Mouse (Mus musculus) heart, embryonic 11.5 days (tissue): ENCODE measurements around the gene Tspo. TPM values are rescaled to one million over a fixed set of nuclear protein-coding genes. Genes with fewer than 3 reads are reported as not detected.

Experiments
- ATAC-seq: fragments of 200-750 bp; cut with Nextera tagmentation; replicated peaks from 2 replicates; pipeline ENCODE4 v1.8.0; 2017; ENCODE audit warnings: moderate library complexity; ENCODE audit not compliant: insufficient number of reproducible peaks, low FRiP score, low TSS enrichment
- H3K27ac ChIP-seq: fragments of 300-500 bp; sonication (generic); 2 replicates; pipeline ENCODE4 v1.5.1; 2014; ENCODE audit warnings: mild to moderate bottlenecking, low read depth, low read length
- H3K27me3 ChIP-seq: fragments of 300-500 bp; sonication (generic); 2 replicates; pipeline ENCODE4 v1.6.1; 2014; ENCODE audit warnings: mild to moderate bottlenecking, low read length, mixed read lengths; ENCODE audit not compliant: control insufficient read depth, insufficient read depth
- H3K36me3 ChIP-seq: fragments of 300-500 bp; sonication (generic); 2 replicates; pipeline ENCODE4 v1.6.1; 2014; ENCODE audit warnings: mild to moderate bottlenecking, low read length, moderate library complexity, mixed read lengths; ENCODE audit not compliant: control insufficient read depth, insufficient read depth
- H3K4me1 ChIP-seq: fragments of 300-500 bp; sonication (generic); 2 replicates; pipeline ENCODE4 v1.6.1; 2014; ENCODE audit warnings: low read length; ENCODE audit not compliant: control insufficient read depth, insufficient read depth
- H3K4me2 ChIP-seq: fragments of 300-500 bp; sonication (generic); 2 replicates; pipeline ENCODE4 v1.6.1; 2014; ENCODE audit warnings: mild to moderate bottlenecking, moderate library complexity
- H3K4me3 ChIP-seq: fragments of 300-500 bp; sonication (generic); 2 replicates; pipeline ENCODE4 v1.5.1; 2014; ENCODE audit warnings: low read depth, low read length
- H3K9ac ChIP-seq: fragments of 300-500 bp; sonication (generic); 2 replicates; pipeline ENCODE4 v1.6.1; 2014; ENCODE audit warnings: mild to moderate bottlenecking, low read depth, low read length, moderate library complexity
- H3K9me3 ChIP-seq: fragments of 300-500 bp; sonication (generic); replicated peaks from 2 replicates; pipeline ENCODE4 v1.6.1; 2016; ENCODE audit warnings: low read length; ENCODE audit not compliant: control insufficient read depth
- WGBS: fragments of 180-500 bp; shearing (Covaris S2); extraction: QIAGEN DNeasy Blood & Tissue Kit; methylation state at CpG from one replicate; pipeline ENCODE4 v1.1.7; 2014; ENCODE audit not compliant: insufficient replicate concordance; 5-methylcytosine and 5-hydroxymethylcytosine counted together
- polyA plus RNA-seq: library from polyadenylated mRNA; unstranded; fragments of >200 nt; fragmentation: Nextera tagmentation; extraction: Ambion mirVana; gene quantifications from 2 replicates; pipeline ENCODE4 v1.2.1, GENCODE M21; 2014

The Tspo gene
- polyA plus RNA-seq, 1 experiment from 2014 or later = 136 TPM

DNA sequence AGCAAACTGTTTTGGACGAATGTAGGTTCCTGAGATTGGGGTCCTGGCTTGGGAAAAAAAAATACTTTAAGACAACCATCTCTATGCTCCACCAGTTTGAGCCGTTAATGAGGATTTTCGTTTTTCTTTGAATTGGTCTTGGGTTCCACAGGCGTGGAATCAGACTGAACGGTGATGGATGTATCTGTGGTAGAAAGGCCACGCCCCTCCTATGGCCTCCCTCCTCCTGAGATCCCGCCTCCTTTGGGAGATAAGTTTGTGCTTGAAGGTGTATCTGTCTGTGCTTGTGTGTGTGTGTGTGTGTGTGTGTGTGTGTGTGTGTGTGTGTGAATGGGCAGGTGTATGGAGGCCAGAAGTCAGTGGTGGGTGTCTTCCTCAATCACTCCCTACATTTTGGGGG, 30.8 kb upstream of the Tspo start:
- Histone ChIP-seq H3K27me3 (peaks cover 2% of the 10 kb centered on the region; the same call in 1 of the 2 replicates), H3K9ac (no peak overlapping the region), H3K36me3 (0 out of 2 replicates have a peak, but pooled peaks cover 3% of the 10 kb centered on the region), H3K4me3 (no peak overlapping the region), H3K4me2 (no peak overlapping the region), H3K9me3 (no peaks in the 10 kb centered on the region), H3K27ac (no peak overlapping the region), H3K4me1 (peaks cover 46% of the 10 kb centered on the region)
- no peak for ATAC-seq
- 69% methylated on average over 7 of the region's 7 CpGs for WGBS

DNA sequence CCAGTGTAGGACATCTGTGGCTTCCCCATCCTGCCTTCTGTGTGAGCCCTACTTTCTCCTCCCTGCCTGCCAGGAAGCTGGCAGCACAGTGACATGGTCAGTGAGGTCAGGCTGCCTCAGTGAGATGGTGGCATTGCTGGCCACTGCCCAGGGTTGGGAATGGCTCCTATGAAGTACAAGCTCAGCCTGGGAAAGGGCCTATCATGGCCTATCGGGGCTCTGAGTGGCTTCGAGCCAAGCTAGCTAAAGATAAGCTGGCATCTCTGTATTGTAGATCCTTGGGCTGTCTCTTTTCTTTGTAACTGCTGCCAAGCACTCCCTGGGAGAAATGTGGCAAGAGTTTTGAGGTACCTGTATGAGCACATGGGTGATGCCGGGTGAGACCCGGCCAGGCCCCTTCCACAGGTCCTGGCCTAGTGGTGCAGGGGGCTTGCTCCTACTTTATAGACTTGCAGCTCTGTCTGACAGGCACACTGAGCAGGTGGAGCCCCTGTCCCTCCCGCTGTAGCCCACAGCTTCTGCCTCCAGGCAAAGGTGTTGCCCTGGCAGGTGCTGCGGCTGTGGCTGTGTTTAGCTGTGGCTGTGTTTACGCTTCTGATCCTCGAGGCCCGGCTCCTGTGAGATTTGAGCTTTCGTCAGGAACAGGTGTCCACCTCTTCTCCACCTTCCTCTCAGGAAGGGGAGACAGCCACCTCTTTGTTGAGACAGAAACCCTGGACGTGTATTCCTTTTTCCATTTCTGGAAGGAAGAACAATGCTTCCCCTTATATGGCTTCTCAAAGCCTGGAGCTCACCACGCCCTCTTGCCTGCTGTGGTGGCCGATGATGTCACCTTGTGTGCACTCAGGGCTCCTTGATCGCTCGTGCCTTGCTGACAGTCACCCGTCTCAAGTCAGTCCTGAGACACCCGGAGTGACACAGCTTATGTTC, 28.2 kb upstream of the Tspo start:
- no peak for ATAC-seq
- WGBS = 47% methylated on average over 17 of the region's 17 CpGs

DNA sequence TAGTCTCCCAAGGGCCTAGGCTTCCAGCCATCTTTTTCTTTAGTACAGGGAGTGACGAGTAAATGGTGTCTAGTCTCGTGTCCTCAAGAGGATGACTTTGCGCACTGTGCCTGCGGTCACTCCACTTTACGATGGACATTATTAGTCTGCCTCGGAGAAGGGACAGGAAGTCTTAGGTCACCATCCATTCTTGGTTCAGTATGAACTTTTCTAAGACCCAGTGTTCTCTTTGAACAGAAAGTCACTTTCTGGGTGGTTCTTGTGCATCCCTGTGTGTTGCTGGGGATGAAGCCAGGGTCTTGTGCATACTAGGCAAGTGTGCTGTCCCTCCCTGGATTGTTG, 27.5 kb upstream of the Tspo start:
- Histone ChIP-seq H3K36me3 (0 out of 2 replicates have a peak, but pooled peaks cover 3% of the 10 kb centered on the region), H3K9ac (peak overlapping the region; percentile 61; the same call in 1 of the 2 replicates), H3K27me3 (no peaks in the 10 kb centered on the region), H3K9me3 (no peaks in the 10 kb centered on the region), H3K4me1 (peaks cover 40% of the 10 kb centered on the region), H3K4me3 (no peak overlapping the region), H3K27ac (peak overlapping the region; percentile 80), H3K4me2 (peak overlapping the region; percentile 16; the same call in 1 of the 2 replicates)
- 74% methylated on average over 6 of the region's 6 CpGs for whole genome bisulfite sequencing
- ATAC-seq = no peak

More for the DNA sequence above, 28.2 kb upstream of the Tspo start:
- no peak overlapping the region for H3K4me3 ChIP-seq
- peak overlapping the region; percentile 80 for H3K27ac ChIP-seq
- H3K9me3 ChIP-seq = no peaks in the 10 kb centered on the region
- no peaks in the 10 kb centered on the region for H3K27me3 ChIP-seq
- peaks cover 38% of the 10 kb centered on the region for H3K4me1 ChIP-seq
- H3K36me3 ChIP-seq = 0 out of 2 replicates have a peak, but pooled peaks cover 3% of the 10 kb centered on the region
- peak overlapping the region; percentile 16; the same call in 1 of the 2 replicates for H3K4me2 ChIP-seq
- H3K9ac ChIP-seq = peak overlapping the region; percentile 61

DNA sequence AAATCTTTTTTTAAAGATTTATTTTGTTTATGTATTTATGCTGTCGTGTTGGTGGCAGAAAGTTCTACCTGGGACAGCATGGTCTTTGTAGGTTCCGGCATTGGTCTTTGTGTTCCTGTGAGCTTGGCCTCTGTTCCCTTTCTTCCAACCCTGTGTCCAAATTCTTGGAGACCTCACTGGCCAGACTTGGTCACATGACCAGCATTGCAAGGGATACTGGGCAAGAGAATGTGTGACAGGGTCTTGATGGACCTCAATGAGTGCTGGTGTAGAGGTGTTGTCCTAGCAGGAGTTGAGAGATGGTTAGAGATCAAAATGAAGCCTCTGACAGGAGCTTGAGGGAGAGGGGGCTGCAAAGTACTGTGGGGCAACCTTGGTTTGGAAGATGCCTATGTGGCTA, 24.5 kb upstream of the Tspo start:
- H3K27me3 ChIP-seq = no peaks in the 10 kb centered on the region
- no peak overlapping the region for H3K4me2 ChIP-seq
- WGBS = 93% methylated on average over 2 of the region's 2 CpGs
- H3K27ac ChIP-seq = no peak overlapping the region
- no peaks in the 10 kb centered on the region for H3K36me3 ChIP-seq
- ATAC-seq = no peak
- no peak overlapping the region for H3K4me3 ChIP-seq
- H3K4me1 ChIP-seq = peaks cover 47% of the 10 kb centered on the region
- H3K9ac ChIP-seq = no peak overlapping the region
- H3K9me3 ChIP-seq = no peaks in the 10 kb centered on the region

DNA sequence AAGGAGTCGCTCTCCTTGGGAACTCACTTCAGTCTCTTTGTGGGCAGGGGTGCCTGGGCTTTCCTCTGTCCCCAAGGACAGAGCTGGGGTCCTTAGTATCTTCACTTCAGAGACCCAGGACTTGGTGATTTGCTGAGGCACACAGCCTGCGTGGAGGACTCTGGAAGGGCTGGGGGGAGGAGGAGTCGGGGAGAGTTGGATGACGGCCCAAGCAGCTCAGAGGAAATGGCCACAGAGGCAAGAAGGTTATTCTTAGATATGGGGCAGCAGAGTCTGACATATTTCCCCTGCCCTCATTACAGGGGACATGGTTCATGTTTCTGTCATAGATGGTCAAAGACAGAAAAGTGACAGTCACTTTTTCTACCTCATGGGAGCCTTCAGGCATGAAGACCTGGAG, 23.5 kb upstream of the Tspo start:
- Histone ChIP-seq H3K4me2 (peak overlapping the region; percentile 19; the same call in 1 of the 2 replicates), H3K4me3 (no peak overlapping the region), H3K36me3 (0 out of 2 replicates have a peak, but pooled peaks cover 3% of the 10 kb centered on the region), H3K4me1 (peaks cover 42% of the 10 kb centered on the region), H3K27ac (peak overlapping the region; percentile 72), H3K9ac (no peak overlapping the region), H3K9me3 (no peaks in the 10 kb centered on the region), H3K27me3 (no peaks in the 10 kb centered on the region)
- ATAC-seq = 0 out of 2 replicates have a peak, but pooled peaks have one; percentile 34
- WGBS = 30% methylated on average over 4 of the region's 4 CpGs

DNA sequence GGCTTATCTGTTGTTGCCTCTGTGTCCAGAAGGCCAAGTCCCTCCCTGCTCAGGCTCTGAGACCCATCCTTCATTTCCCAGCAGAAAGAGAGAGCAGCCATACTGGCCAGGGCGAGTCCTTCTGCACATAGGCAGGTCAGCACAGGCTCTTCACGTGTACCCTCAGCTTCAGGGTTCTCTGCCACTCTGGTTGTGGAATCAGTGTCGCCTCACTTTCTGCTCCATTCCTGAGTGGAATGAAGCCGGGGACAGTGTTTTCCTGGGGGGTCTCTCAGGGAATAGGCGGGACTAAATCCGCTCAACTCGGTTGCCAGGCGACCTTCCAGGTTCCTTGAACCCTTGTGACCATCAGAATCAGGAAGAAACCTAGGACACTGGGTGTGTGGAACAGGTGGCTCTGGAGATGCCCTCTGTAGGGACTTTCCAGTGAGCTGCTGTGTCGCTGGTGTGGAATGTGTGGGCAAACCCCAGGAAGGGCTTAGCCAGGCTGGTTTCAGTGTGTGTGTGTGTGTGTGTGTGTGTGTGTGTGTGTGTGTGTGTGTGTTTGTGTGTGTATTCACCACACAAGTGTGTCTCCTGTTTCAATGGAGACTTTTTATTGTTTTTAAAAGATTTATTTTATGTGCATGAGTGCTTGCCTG, 21.6 kb upstream of the Tspo start:
- 80% methylated on average over 9 of the region's 9 CpGs for WGBS
- no peak for ATAC-seq
- Histone ChIP-seq H3K9me3 (no peaks in the 10 kb centered on the region), H3K4me1 (peaks cover 30% of the 10 kb centered on the region), H3K27ac (no peak overlapping the region), H3K27me3 (no peaks in the 10 kb centered on the region), H3K4me2 (no peak overlapping the region), H3K4me3 (no peak overlapping the region), H3K9ac (no peak overlapping the region), H3K36me3 (peaks cover 15% of the 10 kb centered on the region)

DNA sequence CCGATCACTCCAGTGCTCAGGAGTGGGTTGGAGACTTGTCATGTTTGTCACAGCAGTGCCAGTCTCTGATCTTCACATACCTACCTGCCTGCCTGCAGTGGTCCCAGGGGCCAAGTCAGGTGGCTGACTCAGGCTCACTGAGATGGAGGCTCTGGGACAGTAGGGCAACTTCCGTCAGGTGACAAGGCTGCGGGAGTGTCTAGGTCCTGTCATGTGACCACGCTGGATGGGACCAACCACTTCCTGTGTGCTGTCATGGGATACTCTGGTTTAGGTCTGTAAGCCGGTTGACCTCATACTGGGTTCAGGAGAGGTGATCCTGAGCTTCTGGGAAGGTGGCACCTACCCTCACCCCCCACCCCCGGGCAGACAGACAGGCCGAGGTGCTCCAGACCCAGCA, 17.4 kb upstream of the Tspo start:
- Histone ChIP-seq H3K4me3 (no peak overlapping the region), H3K27ac (no peak overlapping the region), H3K9me3 (no peaks in the 10 kb centered on the region), H3K27me3 (no peaks in the 10 kb centered on the region), H3K4me1 (peaks cover 8% of the 10 kb centered on the region), H3K4me2 (no peak overlapping the region), H3K36me3 (peaks cover 35% of the 10 kb centered on the region), H3K9ac (no peak overlapping the region)
- no peak for ATAC-seq
- 86% methylated on average over 7 of the region's 7 CpGs for WGBS

DNA sequence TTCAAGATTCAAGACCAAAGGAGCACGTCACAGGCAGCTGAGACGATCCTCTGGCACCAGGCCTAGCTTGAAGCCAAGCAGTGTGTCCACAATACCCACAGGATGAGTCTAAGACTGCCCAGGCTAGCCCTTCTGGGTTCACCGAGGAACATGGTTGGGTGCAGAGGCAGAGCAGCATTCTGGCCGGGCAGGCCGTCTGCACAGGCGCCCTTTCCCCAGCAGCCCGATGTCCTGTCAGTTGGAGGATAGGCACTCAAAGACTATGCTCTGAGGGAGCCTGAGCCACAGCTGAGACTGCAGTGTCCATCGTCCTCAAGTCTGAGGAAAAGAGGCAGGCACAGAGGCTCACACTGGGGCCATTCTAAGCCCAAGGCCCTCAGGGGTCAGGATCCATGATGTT, 16.2 kb upstream of the Tspo start:
- no peak for ATAC-seq
- Histone ChIP-seq H3K27me3 (no peaks in the 10 kb centered on the region), H3K9me3 (no peaks in the 10 kb centered on the region), H3K4me2 (no peak overlapping the region), H3K36me3 (peaks cover 35% of the 10 kb centered on the region), H3K4me1 (no peaks in the 10 kb centered on the region), H3K9ac (no peak overlapping the region), H3K27ac (no peak overlapping the region), H3K4me3 (no peak overlapping the region)
- 86% methylated on average over 8 of the region's 8 CpGs for WGBS
